Mouse (Mus musculus): ENCODE results near the gene Rps27rt.

The Rps27rt gene

GRCm38 (mm10) chr9:115008194-115008593 is 25.7 kb upstream of the Rps27rt start:
- peaks cover 15% of the 10 kb centered on the region for H3K9me3 ChIP-seq (ENCODE audit: low read length)
- 0 out of 2 replicates have a peak, but pooled peaks cover 3% of the 10 kb centered on the region for H3K36me3 ChIP-seq (ENCODE audit: insufficient read depth, low read length)
- TF ChIP-seq POU5F1 (IDR thresholded peaks at IDR 0.05; ENCODE audit: borderline replicate concordance, low read length) (no peak), CTCF (conservative IDR thresholded peaks at IDR 0.05; ENCODE audit: low read length) (no peak), NANOG (IDR thresholded peaks at IDR 0.05; ENCODE audit: borderline replicate concordance, low read length) (no peak)
- peaks cover 19% of the 10 kb centered on the region for H3K4me1 ChIP-seq (replicated peaks; ENCODE audit: low read depth, low read length)
- no peak overlapping the region for H3K4me3 ChIP-seq (replicated peaks; ENCODE audit: low read length)
- H3K27me3 ChIP-seq (ENCODE audit: insufficient read depth, low read length): no peaks in the 10 kb centered on the region

- Histone ChIP-seq H3K9me3 (ENCODE audit: low read length) (peaks cover 15% of the 10 kb centered on the region), H3K36me3 (ENCODE audit: insufficient read depth, low read length) (0 out of 2 replicates have a peak, but pooled peaks cover 3% of the 10 kb centered on the region), H3K4me1 (replicated peaks; ENCODE audit: low read depth, low read length) (peaks cover 19% of the 10 kb centered on the region), H3K4me3 (replicated peaks; ENCODE audit: low read length) (no peak overlapping the region), H3K27me3 (ENCODE audit: insufficient read depth, low read length) (no peaks in the 10 kb centered on the region)
- TF ChIP-seq CTCF (conservative IDR thresholded peaks at IDR 0.05; ENCODE audit: low read length): no peak
- no peak for TF ChIP-seq NANOG (IDR thresholded peaks at IDR 0.05; ENCODE audit: borderline replicate concordance, low read length)
- TF ChIP-seq POU5F1 (IDR thresholded peaks at IDR 0.05; ENCODE audit: borderline replicate concordance, low read length): no peak
Measured at GRCm38 (mm10) chr9:115007776-115008175, 25.2 kb upstream of the Rps27rt start.

- Histone ChIP-seq H3K4me1 (replicated peaks; ENCODE audit: low read depth, low read length) (peaks cover 18% of the 10 kb centered on the region), H3K27me3 (ENCODE audit: insufficient read depth, low read length) (no peaks in the 10 kb centered on the region), H3K9me3 (ENCODE audit: low read length) (peaks cover 15% of the 10 kb centered on the region), H3K4me3 (replicated peaks; ENCODE audit: low read length) (no peak overlapping the region), H3K36me3 (ENCODE audit: insufficient read depth, low read length) (0 out of 2 replicates have a peak, but pooled peaks cover 3% of the 10 kb centered on the region)
- TF ChIP-seq NANOG (IDR thresholded peaks at IDR 0.05; ENCODE audit: borderline replicate concordance, low read length) (no peak), POU5F1 (IDR thresholded peaks at IDR 0.05; ENCODE audit: borderline replicate concordance, low read length) (no peak), CTCF (conservative IDR thresholded peaks at IDR 0.05; ENCODE audit: low read length) (no peak)
Measured at GRCm38 (mm10) chr9:115005446-115005845, 22.9 kb upstream of the Rps27rt start.

- TF ChIP-seq CTCF (conservative IDR thresholded peaks at IDR 0.05; ENCODE audit: low read length): no peak
- no peak for TF ChIP-seq POU5F1 (IDR thresholded peaks at IDR 0.05; ENCODE audit: borderline replicate concordance, low read length)
- no peak for TF ChIP-seq NANOG (IDR thresholded peaks at IDR 0.05; ENCODE audit: borderline replicate concordance, low read length)
- H3K4me3 ChIP-seq (replicated peaks; ENCODE audit: low read length): no peak overlapping the region
Measured at GRCm38 (mm10) chr9:114999771-115000146, 17.2 kb upstream of the Rps27rt start.

GRCm38 (mm10) chr9:114999010-114999770 is 16.7 kb upstream of the Rps27rt start:
- H3K27me3 ChIP-seq (ENCODE audit: insufficient read depth, low read length): no peaks in the 10 kb centered on the region
- H3K36me3 ChIP-seq (ENCODE audit: insufficient read depth, low read length): no peaks in the 10 kb centered on the region
- no peak for TF ChIP-seq NANOG (IDR thresholded peaks at IDR 0.05; ENCODE audit: borderline replicate concordance, low read length)
- TF ChIP-seq POU5F1 (IDR thresholded peaks at IDR 0.05; ENCODE audit: borderline replicate concordance, low read length): no peak
- no peak for TF ChIP-seq CTCF (conservative IDR thresholded peaks at IDR 0.05; ENCODE audit: low read length)
- peaks cover 18% of the 10 kb centered on the region for H3K4me1 ChIP-seq (replicated peaks; ENCODE audit: low read depth, low read length)
- H3K9me3 ChIP-seq (ENCODE audit: low read length): no peaks in the 10 kb centered on the region
- H3K4me3 ChIP-seq (replicated peaks; ENCODE audit: low read length): no peak overlapping the region

More at GRCm38 (mm10) chr9:114999771-115000146, 17.2 kb upstream of the Rps27rt start:
- H3K27me3 ChIP-seq (ENCODE audit: insufficient read depth, low read length): no peaks in the 10 kb centered on the region
- H3K36me3 ChIP-seq (ENCODE audit: insufficient read depth, low read length): no peaks in the 10 kb centered on the region
- no peaks in the 10 kb centered on the region for H3K9me3 ChIP-seq (ENCODE audit: low read length)
- H3K4me1 ChIP-seq (replicated peaks; ENCODE audit: low read depth, low read length): peaks cover 18% of the 10 kb centered on the region

GRCm38 (mm10) chr9:114996489-114996888 is 13.9 kb upstream of the Rps27rt start:
- TF ChIP-seq NANOG (IDR thresholded peaks at IDR 0.05; ENCODE audit: borderline replicate concordance, low read length) (no peak), POU5F1 (IDR thresholded peaks at IDR 0.05; ENCODE audit: borderline replicate concordance, low read length) (no peak), CTCF (conservative IDR thresholded peaks at IDR 0.05; ENCODE audit: low read length) (no peak)

GRCm38 (mm10) chr9:114995716-114996115 is 13.2 kb upstream of the Rps27rt start:
- TF ChIP-seq CTCF (conservative IDR thresholded peaks at IDR 0.05; ENCODE audit: low read length) (no peak), NANOG (IDR thresholded peaks at IDR 0.05; ENCODE audit: borderline replicate concordance, low read length) (no peak), POU5F1 (IDR thresholded peaks at IDR 0.05; ENCODE audit: borderline replicate concordance, low read length) (no peak)
- Histone ChIP-seq H3K4me1 (replicated peaks; ENCODE audit: low read depth, low read length) (peaks cover 10% of the 10 kb centered on the region), H3K36me3 (ENCODE audit: insufficient read depth, low read length) (no peaks in the 10 kb centered on the region; the same call in 1 of the 2 replicates), H3K9me3 (ENCODE audit: low read length) (no peaks in the 10 kb centered on the region), H3K4me3 (replicated peaks; ENCODE audit: low read length) (no peak overlapping the region), H3K27me3 (ENCODE audit: insufficient read depth, low read length) (no peaks in the 10 kb centered on the region)

More at GRCm38 (mm10) chr9:114996489-114996888, 13.9 kb upstream of the Rps27rt start:
- no peaks in the 10 kb centered on the region for H3K27me3 ChIP-seq (ENCODE audit: insufficient read depth, low read length)
- H3K9me3 ChIP-seq (ENCODE audit: low read length): no peaks in the 10 kb centered on the region
- H3K4me3 ChIP-seq (replicated peaks; ENCODE audit: low read length): no peak overlapping the region
- H3K36me3 ChIP-seq (ENCODE audit: insufficient read depth, low read length): no peaks in the 10 kb centered on the region; the same call in 1 of the 2 replicates
- peaks cover 9% of the 10 kb centered on the region; the same call in 1 of the 2 replicates for H3K4me1 ChIP-seq (replicated peaks; ENCODE audit: low read depth, low read length)

- Histone ChIP-seq H3K36me3 (ENCODE audit: insufficient read depth, low read length) (no peaks in the 10 kb centered on the region; the same call in 1 of the 2 replicates), H3K9me3 (ENCODE audit: low read length) (no peaks in the 10 kb centered on the region), H3K27me3 (ENCODE audit: insufficient read depth, low read length) (no peaks in the 10 kb centered on the region), H3K4me1 (replicated peaks; ENCODE audit: low read depth, low read length) (peaks cover 9% of the 10 kb centered on the region), H3K4me3 (replicated peaks; ENCODE audit: low read length) (no peak overlapping the region)
- TF ChIP-seq POU5F1 (IDR thresholded peaks at IDR 0.05; ENCODE audit: borderline replicate concordance, low read length): no peak
- TF ChIP-seq CTCF (conservative IDR thresholded peaks at IDR 0.05; ENCODE audit: low read length): no peak
Measured at GRCm38 (mm10) chr9:114995250-114995649, 12.7 kb upstream of the Rps27rt start.
